Mouse (Mus musculus) T-helper 17 cell (primary cell): ENCODE results near the gene Erich4.
"Not testable (repeated sequence)": the region's sequence is repeated elsewhere in the genome, so short reads cannot be mapped to it uniquely, and the experiment has no call there.

Experiments used
- in situ Hi-C, 2 experiments: fragments of 300-600 bp; cut with MboI, MseI; formaldehyde crosslinking; loops; 1 replicate in 1 of 2; 2 replicates in 1 of 2; pipeline ENCODE4 v1.15.1; 2025; ENCODE audit warnings: high pct_unique_total_duplicates in 2 of 2

Gene Erich4

GRCm38 (mm10) chr7:25582301-25582810, 33.3 kb downstream of the Erich4 start:
- in situ Hi-C loops: no loop called here

- in situ Hi-C loops: loop anchor here (5.0 kb wide), 1 partner anchor 742 kb away; no protein-coding TSS in a partner anchor
These were observed 36.3 kb downstream of the Erich4 start for GRCm38 (mm10) chr7:25579441-25579840.

GRCm38 (mm10) chr7:25576793-25577437, 38.8 kb downstream of the Erich4 start:
- in situ Hi-C loops: loop anchor here (5.0 kb wide), 1 partner anchor 740 kb away; no protein-coding TSS in a partner anchor

GRCm38 (mm10) chr7:25576308-25576707, 39.4 kb downstream of the Erich4 start:
- in situ Hi-C loops: loop anchor here (5.0 kb wide), 1 partner anchor 739 kb away; no protein-coding TSS in a partner anchor

GRCm38 (mm10) chr7:25575870-25576269, 39.8 kb downstream of the Erich4 start:
- in situ Hi-C loops: loop anchor here (5.0 kb wide), 1 partner anchor 739 kb away; no protein-coding TSS in a partner anchor

GRCm38 (mm10) chr7:25575105-25575504, 40.6 kb downstream of the Erich4 start:
- in situ Hi-C loops: loop anchor here (5.0 kb wide), 1 partner anchor 738 kb away; no protein-coding TSS in a partner anchor

GRCm38 (mm10) chr7:25573806-25574205, 41.9 kb downstream of the Erich4 start:
- in situ Hi-C loops: not testable (repeated sequence)

GRCm38 (mm10) chr7:25568721-25569120, 47.0 kb downstream of the Erich4 start:
- in situ Hi-C loops: loop anchor here (5.0 kb wide), 1 partner anchor 56 kb away; no protein-coding TSS in a partner anchor
